Mouse (Mus musculus) hematopoietic stem cell, adult 5-6 weeks (primary cell): ENCODE results near the gene Mettl26. TPM values are rescaled to one million over a fixed set of nuclear protein-coding genes. Genes with fewer than 3 reads are reported as not detected.
"Not testable (repeated sequence)": the region's sequence is repeated elsewhere in the genome, so short reads cannot be mapped to it uniquely, and the experiment has no call there.

Source experiments
- ATAC-seq, 2 experiments: fragments of 125-278 bp in 1 of 2; replicated peaks in 1 of 2; 2 replicates each; pipeline ENCODE4 v1.8.0; 2016 to 2017; ENCODE audit warnings: inconsistent platforms in 2 of 2, mild to moderate bottlenecking in 2 of 2, moderate number of reproducible peaks in 2 of 2, low read depth in 1 of 2, moderate TSS enrichment in 1 of 2; ENCODE audit not compliant: low FRiP score in 2 of 2, poor library complexity in 2 of 2, severe bottlenecking in 2 of 2, insufficient read depth in 1 of 2, low TSS enrichment in 1 of 2
- total RNA-seq: library from RNA; stranded (forward); fragments of 172-1452, 232-1000 nt; gene quantifications from 2 replicates; pipeline ENCODE4 v1.2.3, GENCODE M21; 2017

The Mettl26 gene
- total RNA-seq, 1 experiment from 2014 or later, result 35.2 TPM

- ATAC-seq, result no peak
These were observed 12.9 kb upstream of the Mettl26 start for GRCm38 (mm10) chr17:25861704-25862612.

GRCm38 (mm10) chr17:25863681-25864080, 11.2 kb upstream of the Mettl26 start:
- no peak for ATAC-seq

- ATAC-seq, result no peak
These were observed 10.6 kb upstream of the Mettl26 start for GRCm38 (mm10) chr17:25864311-25864710.

GRCm38 (mm10) chr17:25865288-25865687, 9.6 kb upstream of the Mettl26 start:
- ATAC-seq, result no peak

- ATAC-seq, result no peak
These were observed 8.7 kb upstream of the Mettl26 start for GRCm38 (mm10) chr17:25866172-25866571.

GRCm38 (mm10) chr17:25867509-25867835, 7.4 kb upstream of the Mettl26 start:
- peak in 1 of 2 experiments; percentile 14; a peak in 1 of 4 replicates for ATAC-seq

GRCm38 (mm10) chr17:25867836-25868600, 6.9 kb upstream of the Mettl26 start:
- ATAC-seq, result peak; percentile 17 to 29; a peak in 2 of 4 replicates

- peak; percentile 70 to 83 for ATAC-seq
These were observed 6.2 kb upstream of the Mettl26 start, which contains the start of gene Mcrip2 for GRCm38 (mm10) chr17:25868601-25869191. Mcrip2 (minus strand) TSS chr17:25868764.

GRCm38 (mm10) chr17:25869498-25869897, 5.4 kb upstream of the Mettl26 start:
- ATAC-seq, result no peak

- ATAC-seq, result no peak
These were observed 4.9 kb upstream of the Mettl26 start for GRCm38 (mm10) chr17:25869954-25870353.

- not testable (repeated sequence) for ATAC-seq
These were observed 3.3 kb upstream of the Mettl26 start for GRCm38 (mm10) chr17:25871566-25871965.

- ATAC-seq, result no peak
These were observed 2.2 kb upstream of the Mettl26 start for GRCm38 (mm10) chr17:25872676-25873075.

GRCm38 (mm10) chr17:25873405-25874147, 1.3 kb upstream of the Mettl26 start:
- ATAC-seq, result no peak

GRCm38 (mm10) chr17:25874148-25874720, 640 bp upstream of the Mettl26 start:
- no peak for ATAC-seq

GRCm38 (mm10) chr17:25875171-25876136, 580 bp downstream of the Mettl26 start:
- ATAC-seq, result peak; percentile 65 to 77

- no peak for ATAC-seq
These were observed 1.6 kb downstream of the Mettl26 start for GRCm38 (mm10) chr17:25876347-25876915.
